Mouse (Mus musculus) ES-CJ7 (cell line): ENCODE data around the gene Aplnr.

Experiments used
- DNase-seq: peaks from one replicate; pipeline ENCODE4 v3.0.0; 2011; ENCODE audit warnings: low read depth, low spot score

The Aplnr gene

DNA sequence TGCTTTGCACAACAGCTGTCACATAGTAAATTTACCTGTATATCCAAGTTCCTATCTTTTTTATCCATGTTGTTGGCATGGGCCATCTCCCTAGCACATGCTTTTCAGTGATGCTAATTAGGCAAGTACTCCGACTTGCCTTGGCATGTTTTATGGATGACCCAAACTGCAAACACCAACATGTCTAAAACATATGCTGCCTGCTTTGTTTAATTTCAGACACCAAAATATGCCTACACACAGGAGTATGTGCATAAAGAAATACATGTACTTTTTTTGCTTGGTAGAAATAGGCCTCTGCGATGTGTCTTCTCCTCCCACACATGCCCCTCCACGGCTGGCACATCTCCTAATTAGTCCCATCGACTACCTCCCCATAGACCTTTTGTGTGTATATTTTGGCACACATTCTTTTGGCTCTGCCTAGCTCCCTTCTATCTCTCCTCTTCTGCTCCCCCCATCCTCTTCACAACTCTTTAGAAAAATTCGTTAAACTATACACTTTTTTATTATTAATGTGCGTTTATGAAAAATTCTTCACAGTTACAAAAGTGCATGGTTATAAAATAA, 51.6 kb downstream of the Aplnr start:
- no peak for DNase-seq
